Comparison of ENCODE assay signal across 14 mouse cellular contexts in the genomic region with DNA sequence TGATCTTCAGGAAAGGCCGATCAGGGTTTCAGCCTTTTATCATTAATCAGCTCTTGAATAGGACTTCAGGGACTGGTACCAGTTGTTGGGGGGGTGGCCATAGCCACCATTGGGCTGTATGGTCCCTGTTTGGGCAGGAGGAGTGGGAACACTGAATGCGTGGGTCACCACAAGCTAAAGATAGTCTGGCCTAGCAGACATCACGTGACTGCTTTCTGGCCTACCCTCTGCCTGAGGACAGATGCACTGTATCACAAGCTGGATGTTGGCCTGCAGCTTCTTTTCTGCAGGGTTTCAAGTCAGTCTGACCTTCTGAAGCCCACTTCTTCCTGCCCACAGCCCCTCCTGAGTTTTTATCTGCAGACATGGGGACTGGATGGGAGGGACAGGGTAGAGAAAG. TPM values are rescaled to one million over a fixed set of nuclear protein-coding genes. Genes with fewer than 3 reads are reported as not detected.
DNase-seq lines count a peak whose midpoint lies in the region; ATAC-seq lines count a peak whose summit lies in the region.
"Had no signal": no experiment of that assay in that cellular context is flagged by ENCODE, and none has a peak within 500 bp of the region (broad histone marks: within the 10 kb centered on the region; RNA-seq: fewer than 3 reads in every experiment).

No protein-coding gene starts in this region.

- 37% methylated on average over 3 of the region's 3 CpGs for WGBS in heart, embryonic 15.5 days

- peak; percentile 29 for DNase-seq in lung, postnatal 10 days
- DNase-seq in lung, postnatal 4 days, result no peak
- DNase-seq in gastrocnemius, postnatal 14 days, result peak; percentile 35
- DNase-seq in kidney, postnatal 4 days, result peak; percentile 27 to 55
- no peak for DNase-seq in spleen, postnatal 10 days (ENCODE audit: low spot score in 2 of 2)
- no peak for DNase-seq in adrenal gland, adult 8-10 months
- no peak for DNase-seq in adrenal gland, adult 18-20 months (ENCODE audit: low spot score in 2 of 2)
- DNase-seq: forebrain, postnatal 0 days; left cerebral cortex, postnatal 4 days; right cerebral cortex, postnatal 4 days had no signal

- H3K36me3 ChIP-seq in heart, embryonic 15.5 days, result no peaks in the 10 kb centered on the region
- H3K36me3 ChIP-seq: embryonic facial prominence, embryonic 12.5 days; midbrain, embryonic 10.5 days; neural tube, embryonic 12.5 days had no signal

- H3K4me2 ChIP-seq in heart, embryonic 15.5 days, result 0 out of 2 replicates have a peak overlapping the region, but pooled peaks have one; percentile 9
- H3K4me2 ChIP-seq: embryonic facial prominence, embryonic 12.5 days; neural tube, embryonic 12.5 days had no signal

- peaks cover 53% of the 10 kb centered on the region for H3K4me1 ChIP-seq in heart, embryonic 15.5 days (replicated peaks)

- ATAC-seq in heart, embryonic 15.5 days (replicated peaks; ENCODE audit: insufficient number of reproducible peaks, insufficient read depth, low FRiP score, low read depth), result peak; percentile 88
- ATAC-seq: forebrain, postnatal 0 days had no signal

- no peak overlapping the region for H3K9ac ChIP-seq in heart, embryonic 15.5 days
- H3K9ac ChIP-seq: embryonic facial prominence, embryonic 12.5 days; forebrain, postnatal 0 days; neural tube, embryonic 12.5 days had no signal

- no peak overlapping the region for H3K4me3 ChIP-seq in heart, embryonic 15.5 days
- H3K4me3 ChIP-seq: embryonic facial prominence, embryonic 12.5 days; midbrain, embryonic 10.5 days; neural tube, embryonic 12.5 days had no signal

- intact Hi-C loops in gastrocnemius, postnatal 14 days (cut with DNase I; ENCODE audit: low total_unique reads), result no loop called here

- H3K27ac ChIP-seq in heart, embryonic 15.5 days, result peak overlapping the region; percentile 62
- H3K27ac ChIP-seq: embryonic facial prominence, embryonic 12.5 days; midbrain, embryonic 10.5 days; neural tube, embryonic 12.5 days had no signal

- H3K9me3 ChIP-seq in heart, embryonic 15.5 days (replicated peaks), result no peaks in the 10 kb centered on the region
- H3K9me3 ChIP-seq: embryonic facial prominence, embryonic 12.5 days; midbrain, embryonic 10.5 days; neural tube, embryonic 12.5 days had no signal

- H3K27me3 ChIP-seq in heart, embryonic 15.5 days, result no peaks in the 10 kb centered on the region
- H3K27me3 ChIP-seq: embryonic facial prominence, embryonic 12.5 days; neural tube, embryonic 12.5 days had no signal

RNA-seq across cellular contexts. Expression of a gene that starts 24.8 kb away (rescaled TPM):
- total RNA-seq in gastrocnemius, postnatal 14 days (2021), result 10 to 100 TPM; 61.9 to 74.6 TPM
- 11.3 and 15.7 TPM in 2 replicates for polyA plus RNA-seq in heart, embryonic 15.5 days (2015; fragmentation: Nextera tagmentation; extraction: Ambion mirVana)
- total RNA-seq in adrenal gland, adult 8-10 months (2022), result 100 to 1,000 TPM in 3 of 4 experiments, 10 to 100 TPM in 1; 95.7 to 109 (median 104) TPM
- total RNA-seq in adrenal gland, adult 18-20 months (2021), result 100 to 1,000 TPM in 1 of 2 experiments, 10 to 100 TPM in 1; 85.2 to 122 TPM

RNA-seq across cellular contexts. Expression of a gene that starts 59.3 kb away (rescaled TPM):
- total RNA-seq in gastrocnemius, postnatal 14 days (2021), result not detected
- polyA plus RNA-seq in heart, embryonic 15.5 days (2015; fragmentation: Nextera tagmentation; extraction: Ambion mirVana), result not detected in 2 replicates
- total RNA-seq in adrenal gland, adult 8-10 months (2022), result 1 to 10 TPM in 1 of 4 experiments, not detected in 3; 3.1 TPM
- total RNA-seq in adrenal gland, adult 18-20 months (2021), result under 1 TPM; 0.19 to 0.27 TPM
- total RNA-seq: forebrain, postnatal 0 days; left cerebral cortex, postnatal 4 days had no signal
- polyA plus RNA-seq: embryonic facial prominence, embryonic 12.5 days; forebrain, postnatal 0 days; midbrain, embryonic 10.5 days; neural tube, embryonic 12.5 days had no signal

Comparison
In these comparisons a context has a peak if more than half of its experiments do, and no peak if none do; other contexts are left out.
1. DNase-seq: peak in lung, postnatal 10 days (single experiment), gastrocnemius, postnatal 14 days (single experiment) and kidney, postnatal 4 days (2 of 2); none in lung, postnatal 4 days (0 of 2), spleen, postnatal 10 days (0 of 2), adrenal gland, adult 8-10 months (single experiment) and adrenal gland, adult 18-20 months (0 of 2).